Mouse (Mus musculus): ENCODE measurements around the gene Mt1. TPM values are rescaled to one million over a fixed set of nuclear protein-coding genes. Genes with fewer than 3 reads are reported as not detected.

The Mt1 gene
- polyA plus RNA-seq, 1 experiment from 2014 or later: 6,330 TPM

GRCm38 (mm10) chr8:94210225-94210624, 31.3 kb downstream of the Mt1 start:
- Histone ChIP-seq H3K9me3 (replicated peaks; ENCODE audit: control insufficient read depth, low read length) (no peaks in the 10 kb centered on the region), H3K9ac (ENCODE audit: low read depth, low read length) (no peak overlapping the region), H3K4me3 (ENCODE audit: low read depth, low read length) (no peak overlapping the region), H3K4me1 (ENCODE audit: control insufficient read depth, low read depth, low read length) (peaks cover 9% of the 10 kb centered on the region), H3K4me2 (ENCODE audit: low read depth, low read length) (no peak overlapping the region), H3K36me3 (ENCODE audit: control insufficient read depth, insufficient read depth) (no peaks in the 10 kb centered on the region), H3K27me3 (ENCODE audit: control insufficient read depth, insufficient read depth, low read depth, low read length) (no peaks in the 10 kb centered on the region), H3K27ac (ENCODE audit: low read length) (no peak overlapping the region)
- ATAC-seq (ENCODE audit: low read depth): no peak
- 64% methylated on average over 3 of the region's 3 CpGs for WGBS (ENCODE audit: insufficient replicate concordance)

- no peak for ATAC-seq (ENCODE audit: low read depth)
- no peak overlapping the region for H3K27ac ChIP-seq (ENCODE audit: low read length)
- no peaks in the 10 kb centered on the region for H3K36me3 ChIP-seq (ENCODE audit: control insufficient read depth, insufficient read depth)
These were observed 34.9 kb downstream of the Mt1 start for GRCm38 (mm10) chr8:94213819-94214218.

GRCm38 (mm10) chr8:94214252-94215173, 35.6 kb downstream of the Mt1 start, which contains the start of gene Nup93:
Gene Nup93 (plus strand): TSS chr8:94214564.
- no peaks in the 10 kb centered on the region for H3K9me3 ChIP-seq (replicated peaks; ENCODE audit: control insufficient read depth, low read length)
- ATAC-seq (ENCODE audit: low read depth): peak; percentile 95
- no peaks in the 10 kb centered on the region for H3K36me3 ChIP-seq (ENCODE audit: control insufficient read depth, insufficient read depth)
- peak within 1 kb of the TSS; percentile 85 for H3K9ac ChIP-seq (ENCODE audit: low read depth, low read length)
- peaks cover 25% of the 10 kb centered on the region for H3K4me1 ChIP-seq (ENCODE audit: control insufficient read depth, low read depth, low read length)
- peak within 1 kb of the TSS; percentile 95 for H3K4me2 ChIP-seq (ENCODE audit: low read depth, low read length)
- H3K27ac ChIP-seq (ENCODE audit: low read length): peak within 1 kb of the TSS; percentile 81
- H3K27me3 ChIP-seq (ENCODE audit: control insufficient read depth, insufficient read depth, low read depth, low read length): no peaks in the 10 kb centered on the region
- peak within 1 kb of the TSS; percentile 89 for H3K4me3 ChIP-seq (ENCODE audit: low read depth, low read length)
- WGBS (ENCODE audit: insufficient replicate concordance): under 1% methylated on average over 66 of the region's 68 CpGs

More at GRCm38 (mm10) chr8:94213819-94214218, 34.9 kb downstream of the Mt1 start:
- 49% methylated on average over 6 of the region's 6 CpGs for WGBS (ENCODE audit: insufficient replicate concordance)
- Histone ChIP-seq H3K27me3 (ENCODE audit: control insufficient read depth, insufficient read depth, low read depth, low read length) (no peaks in the 10 kb centered on the region), H3K4me1 (ENCODE audit: control insufficient read depth, low read depth, low read length) (peaks cover 25% of the 10 kb centered on the region), H3K9me3 (replicated peaks; ENCODE audit: control insufficient read depth, low read length) (no peaks in the 10 kb centered on the region), H3K4me2 (ENCODE audit: low read depth, low read length) (peak overlapping the region; percentile 95), H3K9ac (ENCODE audit: low read depth, low read length) (0 out of 2 replicates have a peak overlapping the region, but pooled peaks have one; percentile 14), H3K4me3 (ENCODE audit: low read depth, low read length) (peak overlapping the region; percentile 89)

GRCm38 (mm10) chr8:94227381-94227939, 48.6 kb downstream of the Mt1 start:
- H3K27ac ChIP-seq (ENCODE audit: low read length): no peak overlapping the region
- WGBS (ENCODE audit: insufficient replicate concordance): 83% methylated on average over 7 of the region's 7 CpGs
- ATAC-seq (ENCODE audit: low read depth): no peak
- H3K27me3 ChIP-seq (ENCODE audit: control insufficient read depth, insufficient read depth, low read depth, low read length): no peaks in the 10 kb centered on the region
- no peak overlapping the region for H3K9ac ChIP-seq (ENCODE audit: low read depth, low read length)
- H3K36me3 ChIP-seq (ENCODE audit: control insufficient read depth, insufficient read depth): 0 out of 2 replicates have a peak, but pooled peaks cover 3% of the 10 kb centered on the region
- no peaks in the 10 kb centered on the region for H3K9me3 ChIP-seq (replicated peaks; ENCODE audit: control insufficient read depth, low read length)
- no peak overlapping the region for H3K4me3 ChIP-seq (ENCODE audit: low read depth, low read length)
- no peaks in the 10 kb centered on the region for H3K4me1 ChIP-seq (ENCODE audit: control insufficient read depth, low read depth, low read length)
- H3K4me2 ChIP-seq (ENCODE audit: low read depth, low read length): no peak overlapping the region

Other genes with a start within 250 kb of the Mt1 start
- 31.5 and 38.6 TPM in 2 replicates for gene Amfr, start 166.2 kb upstream of the Mt1 start, polyA plus RNA-seq (2015; fragmentation: Nextera tagmentation; extraction: Ambion mirVana)
- gene Nudt21, start 142.1 kb upstream of the Mt1 start, polyA plus RNA-seq (2015; fragmentation: Nextera tagmentation; extraction: Ambion mirVana): 73.7 and 81.3 TPM in 2 replicates
- 4.4 and 5.5 TPM in 2 replicates for gene Ogfod1, start 141.9 kb upstream of the Mt1 start, polyA plus RNA-seq (2015; fragmentation: Nextera tagmentation; extraction: Ambion mirVana)
- gene Bbs2, start 80.2 kb upstream of the Mt1 start, polyA plus RNA-seq (2015; fragmentation: Nextera tagmentation; extraction: Ambion mirVana): 3.0 and 3.2 TPM in 2 replicates
- gene Mt4, start 41.9 kb upstream of the Mt1 start, polyA plus RNA-seq (2015; fragmentation: Nextera tagmentation; extraction: Ambion mirVana): 0.27 and 0.67 TPM in 2 replicates
- 0.18 and 0.19 TPM in 2 replicates for gene Mt3, start 26.5 kb upstream of the Mt1 start, polyA plus RNA-seq (2015; fragmentation: Nextera tagmentation; extraction: Ambion mirVana)
- 1,547 and 1,681 TPM in 2 replicates for gene Mt2, start 6.4 kb upstream of the Mt1 start, polyA plus RNA-seq (2015; fragmentation: Nextera tagmentation; extraction: Ambion mirVana)
- gene Nup93, start 35.5 kb downstream of the Mt1 start, polyA plus RNA-seq (2015; fragmentation: Nextera tagmentation; extraction: Ambion mirVana): 34.0 and 37.7 TPM in 2 replicates
- gene Slc12a3, start 150.1 kb downstream of the Mt1 start, polyA plus RNA-seq (2015; fragmentation: Nextera tagmentation; extraction: Ambion mirVana): 0.20 and 0.46 TPM in 2 replicates
- 197 and 219 TPM in 2 replicates for gene Herpud1, start 207.4 kb downstream of the Mt1 start, polyA plus RNA-seq (2015; fragmentation: Nextera tagmentation; extraction: Ambion mirVana)